Mouse (Mus musculus) embryonic facial prominence, embryonic 14.5 days (tissue): ENCODE measurements around the gene Tmc4. TPM values are rescaled to one million over a fixed set of nuclear protein-coding genes. Genes with fewer than 3 reads are reported as not detected.

Experiments
- microRNA-seq: library from miRNA; unstranded; fragments of <30 nt; microRNA quantifications from one replicate; pipeline ENCODE4, GENCODE M21; 2016; ENCODE audit warnings: borderline number of aligned reads
- polyA plus RNA-seq: library from polyadenylated mRNA; unstranded; fragments of >200 nt; fragmentation: Nextera tagmentation; extraction: Ambion mirVana; gene quantifications from 2 replicates; pipeline ENCODE4 v1.2.1, GENCODE M21; 2014

The Tmc4 gene
- polyA plus RNA-seq, 1 experiment from 2014 or later = 7.6 TPM

Small RNA genes within 50 kb of the gene (microRNA-seq; reads per million reads assigned to microRNA genes)
- 2.5 reads per million, percentile 11 among the genes with 10 or more reads in this experiment for gene Mir3572

Other genes starting within 250 kb of the Tmc4 start
- gene Tarm1, start 174.9 kb downstream of the Tmc4 start, polyA plus RNA-seq = 0.22 and 0.29 TPM in 2 replicates
- gene Oscar, start 61.4 kb downstream of the Tmc4 start, polyA plus RNA-seq = 0.22 and 0.49 TPM in 2 replicates
- gene Ndufa3, start 60.2 kb downstream of the Tmc4 start, polyA plus RNA-seq = 497 and 552 TPM in 2 replicates
- gene Tfpt, start 47.6 kb downstream of the Tmc4 start, polyA plus RNA-seq = 19.1 and 20.5 TPM in 2 replicates
- gene Prpf31, start 47.6 kb downstream of the Tmc4 start, polyA plus RNA-seq = 74.0 and 88.2 TPM in 2 replicates
- 50.7 and 51.0 TPM in 2 replicates for gene Cnot3, start 32.3 kb downstream of the Tmc4 start, polyA plus RNA-seq
- gene Leng1, start 11.7 kb downstream of the Tmc4 start, polyA plus RNA-seq = 13.1 and 13.4 TPM in 2 replicates
- gene Tsen34, start 15.3 kb upstream of the Tmc4 start, polyA plus RNA-seq = 244 and 268 TPM in 2 replicates
- gene Mboat7, start 16.0 kb upstream of the Tmc4 start, polyA plus RNA-seq = 44.5 and 45.6 TPM in 2 replicates
- gene Rps9, start 26.4 kb upstream of the Tmc4 start, polyA plus RNA-seq = 1,544 and 1,554 TPM in 2 replicates
- 0.92 and 0.97 TPM in 2 replicates for gene Pirb, start 42.8 kb upstream of the Tmc4 start, polyA plus RNA-seq
- not detected in 2 replicates for gene Gm15448, start 148.1 kb upstream of the Tmc4 start, polyA plus RNA-seq
- gene Pira2, start 167.5 kb upstream of the Tmc4 start, polyA plus RNA-seq = 0.22 and 0.58 TPM in 2 replicates
- 0.13 and 0.14 TPM in 2 replicates for gene Gm14548, start 220.6 kb upstream of the Tmc4 start, polyA plus RNA-seq
- 0.11 and 0.13 TPM in 2 replicates for gene Lilra6, start 237.9 kb upstream of the Tmc4 start, polyA plus RNA-seq